In the genomic region with DNA sequence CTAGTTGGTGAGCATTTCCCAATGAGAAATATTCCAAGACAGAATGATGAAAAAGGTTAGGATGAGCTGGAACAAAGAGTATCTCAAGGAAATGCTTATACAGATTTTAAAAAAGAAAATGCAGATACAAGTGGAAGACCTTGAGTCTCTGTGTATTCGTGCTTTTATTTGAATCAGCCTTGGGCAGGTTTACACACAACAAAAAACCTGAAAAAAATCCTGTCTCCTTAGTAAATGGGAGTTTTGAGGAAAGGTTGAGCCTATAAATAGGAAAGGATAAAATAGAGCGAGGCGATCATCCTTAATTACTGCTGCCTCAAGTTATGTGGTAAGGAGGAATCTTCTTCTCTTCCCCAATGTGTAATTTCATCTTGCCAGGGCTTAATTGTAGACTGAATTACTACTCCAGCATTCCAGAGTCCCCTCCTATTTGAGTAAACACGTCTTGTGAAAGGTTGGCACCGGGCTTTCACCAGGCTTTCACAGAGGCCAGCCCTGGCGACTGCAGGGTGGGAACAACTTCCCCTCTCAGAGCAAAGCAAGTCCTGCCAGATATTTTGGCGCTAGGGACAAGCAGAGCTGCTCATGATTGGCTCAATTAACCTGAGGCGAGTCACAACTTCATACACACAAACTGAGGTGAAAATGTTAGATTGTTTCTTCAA, we compare ENCODE assay signal across 8 mouse cellular contexts. TPM values are rescaled to one million over a fixed set of nuclear protein-coding genes. Genes with fewer than 3 reads are reported as not detected.
A peak's percentile ranks its signal among the peaks of the same experiment; 100 is the strongest.
DNase-seq lines count a peak whose midpoint lies in the region; ATAC-seq and TF ChIP-seq lines count a peak whose summit lies in the region.

No protein-coding gene starts in this region.

- ATAC-seq in hindbrain, embryonic 13.5 days (ENCODE audit: low FRiP score): no peak
- no peak; the same call in 1 of the 2 replicates for ATAC-seq in lung, embryonic 16.5 days (ENCODE audit: low read depth)

- peaks cover 27% of the 10 kb centered on the region for H3K4me1 ChIP-seq in testis, adult 2 months (ENCODE audit: control insufficient read depth, insufficient read depth, low read length)
- H3K4me1 ChIP-seq in hindbrain, embryonic 13.5 days (replicated peaks): peaks cover 28% of the 10 kb centered on the region
- peaks cover 9% of the 10 kb centered on the region for H3K4me1 ChIP-seq in lung, embryonic 16.5 days (replicated peaks; ENCODE audit: control insufficient read depth, insufficient read depth, low read length)

- H3K9me3 ChIP-seq in hindbrain, embryonic 13.5 days: no peaks in the 10 kb centered on the region
- no peaks in the 10 kb centered on the region for H3K9me3 ChIP-seq in lung, embryonic 16.5 days (ENCODE audit: control insufficient read depth, low read length)

- 41% methylated on average over 8 of the region's 8 CpGs for WGBS in hindbrain, embryonic 13.5 days
- 27% methylated on average over 8 of the region's 8 CpGs for WGBS in lung, embryonic 16.5 days

- DNase-seq in cerebellum, adult 18-20 months: peak; percentile 39 to 49
- no peak for DNase-seq in cerebellum, adult 11 months
- no peak for DNase-seq in testis, postnatal 10 days (ENCODE audit: low spot score)
- peak; percentile 56 for DNase-seq in testis, postnatal 14 days (ENCODE audit: low spot score)
- DNase-seq in urinary bladder, adult 2 months (ENCODE audit: low spot score): no peak

- H3K4me3 ChIP-seq in testis, adult 2 months (ENCODE audit: control insufficient read depth, low read depth, low read length): no peak overlapping the region
- H3K4me3 ChIP-seq in hindbrain, embryonic 13.5 days: peak overlapping the region; percentile 18
- peak overlapping the region; percentile 6 for H3K4me3 ChIP-seq in lung, embryonic 16.5 days (ENCODE audit: low read length)

- H3K4me2 ChIP-seq in hindbrain, embryonic 13.5 days: peak overlapping the region; percentile 40
- H3K4me2 ChIP-seq in lung, embryonic 16.5 days (ENCODE audit: low read depth, low read length): peak overlapping the region; percentile 45

- H3K9ac ChIP-seq in hindbrain, embryonic 13.5 days: 0 out of 2 replicates have a peak overlapping the region, but pooled peaks have one; percentile 2
- H3K9ac ChIP-seq in lung, embryonic 16.5 days (ENCODE audit: low read length): peak overlapping the region; percentile 28; the same call in 1 of the 2 replicates

- H3K27me3 ChIP-seq in testis, adult 2 months (ENCODE audit: control insufficient read depth, insufficient read depth, low read length): no peaks in the 10 kb centered on the region
- H3K27me3 ChIP-seq in hindbrain, embryonic 13.5 days: no peaks in the 10 kb centered on the region
- no peaks in the 10 kb centered on the region for H3K27me3 ChIP-seq in lung, embryonic 16.5 days (ENCODE audit: control insufficient read depth, insufficient read depth, low read depth, low read length)

- no peaks in the 10 kb centered on the region for H3K36me3 ChIP-seq in testis, adult 2 months (ENCODE audit: control insufficient read depth, insufficient read depth, low read length)
- peaks cover 20% of the 10 kb centered on the region for H3K36me3 ChIP-seq in hindbrain, embryonic 13.5 days
- H3K36me3 ChIP-seq in lung, embryonic 16.5 days (ENCODE audit: control insufficient read depth, insufficient read depth, low read length): peaks cover 15% of the 10 kb centered on the region; the same call in 1 of the 2 replicates

- peak overlapping the region; percentile 74 for H3K27ac ChIP-seq in testis, adult 2 months (ENCODE audit: control insufficient read depth, insufficient read depth, low read depth, low read length)
- H3K27ac ChIP-seq in hindbrain, embryonic 13.5 days: peak overlapping the region; percentile 78
- peak overlapping the region; percentile 95 for H3K27ac ChIP-seq in lung, embryonic 16.5 days (ENCODE audit: low read length)

- no peak for TF ChIP-seq CTCF in testis, adult 2 months (IDR thresholded peaks at IDR 0.05; ENCODE audit: control insufficient read depth, insufficient read depth, insufficient replicate concordance, low read depth, low read length)

- no peak for TF ChIP-seq POLR2A in testis, adult 2 months (IDR thresholded peaks at IDR 0.05; ENCODE audit: control insufficient read depth, low read depth, low read length)

RNA-seq across cellular contexts. Expression of a gene that starts 2.0 kb away (rescaled TPM):
- polyA plus RNA-seq in testis, adult 2 months (2012; rRNA removed): 7.3 and 8.0 TPM in 2 replicates
- polyA plus RNA-seq in hindbrain, embryonic 13.5 days (2015; fragmentation: Nextera tagmentation; extraction: Ambion mirVana): 15.6 and 15.7 TPM in 2 replicates
- polyA plus RNA-seq in lung, embryonic 16.5 days (2015; fragmentation: Nextera tagmentation; extraction: Ambion mirVana): 32.3 and 36.0 TPM in 2 replicates
- polyA plus RNA-seq in urinary bladder, adult 2 months (2012; rRNA removed): 18.0 and 24.4 TPM in 2 replicates

RNA-seq across cellular contexts. Expression of a gene that starts 11.1 kb away (rescaled TPM):
- 22.2 and 23.5 TPM in 2 replicates for polyA plus RNA-seq in testis, adult 2 months (2012; rRNA removed)
- 123 and 125 TPM in 2 replicates for polyA plus RNA-seq in hindbrain, embryonic 13.5 days (2015; fragmentation: Nextera tagmentation; extraction: Ambion mirVana)
- polyA plus RNA-seq in lung, embryonic 16.5 days (2015; fragmentation: Nextera tagmentation; extraction: Ambion mirVana): 146 and 148 TPM in 2 replicates
- 44.3 and 49.6 TPM in 2 replicates for polyA plus RNA-seq in urinary bladder, adult 2 months (2012; rRNA removed)

RNA-seq across cellular contexts. Expression of a gene that starts 11.5 kb away (rescaled TPM):
- 112 and 118 TPM in 2 replicates for polyA plus RNA-seq in testis, adult 2 months (2012; rRNA removed)
- 237 and 248 TPM in 2 replicates for polyA plus RNA-seq in hindbrain, embryonic 13.5 days (2015; fragmentation: Nextera tagmentation; extraction: Ambion mirVana)
- polyA plus RNA-seq in lung, embryonic 16.5 days (2015; fragmentation: Nextera tagmentation; extraction: Ambion mirVana): 171 and 180 TPM in 2 replicates
- 185 and 189 TPM in 2 replicates for polyA plus RNA-seq in urinary bladder, adult 2 months (2012; rRNA removed)

RNA-seq across cellular contexts. Expression of a gene that starts 58.4 kb away (rescaled TPM):
- polyA plus RNA-seq in testis, adult 2 months (2012; rRNA removed): 36.1 and 38.9 TPM in 2 replicates
- 22.3 and 22.4 TPM in 2 replicates for polyA plus RNA-seq in hindbrain, embryonic 13.5 days (2015; fragmentation: Nextera tagmentation; extraction: Ambion mirVana)
- 32.4 and 39.8 TPM in 2 replicates for polyA plus RNA-seq in lung, embryonic 16.5 days (2015; fragmentation: Nextera tagmentation; extraction: Ambion mirVana)
- 193 and 226 TPM in 2 replicates for polyA plus RNA-seq in urinary bladder, adult 2 months (2012; rRNA removed)

Comparison
In these comparisons a context has a peak if more than half of its experiments do, and no peak if none do; other contexts are left out.
1. DNase-seq: peak in cerebellum, adult 18-20 months (2 of 2) and testis, postnatal 14 days (single experiment); none in cerebellum, adult 11 months (single experiment), testis, postnatal 10 days (single experiment) and urinary bladder, adult 2 months (single experiment).
2. Peak in every context shown above with its lines, with median percentiles within 50 percentile points of each other: H3K27ac ChIP-seq.